ENCODE assay signal across 11 mouse cellular contexts in the genomic region with DNA sequence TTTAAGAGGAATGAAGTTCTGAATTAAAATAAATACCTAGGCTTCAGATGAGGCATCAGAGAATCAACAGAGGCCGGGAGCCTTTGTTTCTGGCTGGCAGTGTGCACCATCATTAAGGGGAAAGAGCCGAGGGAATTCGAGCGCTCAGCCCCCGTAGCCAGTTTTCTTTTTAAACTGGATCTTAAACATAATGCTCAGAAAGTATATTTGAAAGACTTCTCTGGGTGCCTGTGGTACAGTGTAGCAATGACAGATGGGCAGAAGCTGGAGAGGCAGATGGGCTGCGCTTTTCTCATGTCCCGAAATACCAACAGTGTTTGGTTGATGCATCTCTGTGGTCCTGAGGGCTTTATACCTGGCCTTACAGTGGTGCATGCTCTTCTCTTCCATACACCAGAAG.
A peak's percentile ranks its signal among the peaks of the same experiment; 100 is the strongest.
DNase-seq lines count a peak whose midpoint lies in the region; ATAC-seq and TF ChIP-seq lines count a peak whose summit lies in the region.
"Had no signal": no experiment of that assay in that cellular context is flagged by ENCODE, and none has a peak within 500 bp of the region (broad histone marks: within the 10 kb centered on the region; RNA-seq: fewer than 3 reads in every experiment).

No protein-coding gene starts in this region.

- peak; percentile 16 to 36 for DNase-seq in left cerebral cortex, adult 2 months (ENCODE audit: extremely low spot score in 1 of 2, low spot score in 2 of 2)
- DNase-seq in left cerebral cortex, adult 11 months (ENCODE audit: low spot score) = no peak
- DNase-seq in hindbrain, embryonic 14.5 days (ENCODE audit: low spot score) = no peak
- peak; percentile 49 to 52 for DNase-seq in left cerebral cortex, postnatal 36 days (ENCODE audit: low spot score in 2 of 2)
- peak; percentile 27 for DNase-seq in right cerebral cortex, postnatal 4 days
- DNase-seq in kidney, postnatal 4 days = no peak
- DNase-seq in B cell, adult 2 months = no peak
- DNase-seq in Muller cell, postnatal 12 days (ENCODE audit: inconsistent ontology term) = no peak
- DNase-seq: cerebellum, adult 18-20 months; liver, embryonic 13.5 days had no signal

- no peak for TF ChIP-seq CTCF in left cerebral cortex, adult 2 months (IDR thresholded peaks at IDR 0.05)

- peak overlapping the region; percentile 58; the same call in 1 of the 2 replicates for H3K27ac ChIP-seq in left cerebral cortex, adult 2 months
- peak overlapping the region; percentile 1; the same call in 1 of the 2 replicates for H3K27ac ChIP-seq in hindbrain, embryonic 14.5 days
- H3K27ac ChIP-seq: liver, embryonic 13.5 days had no signal

- H3K36me3 ChIP-seq in hindbrain, embryonic 14.5 days (replicated peaks; ENCODE audit: control insufficient read depth, insufficient read depth) = no peaks in the 10 kb centered on the region
- H3K36me3 ChIP-seq: liver, embryonic 13.5 days had no signal

- intact Hi-C loops in left cerebral cortex, adult 2 months (cut with DNase I) = no loop called here
- intact Hi-C loops in left cerebral cortex, postnatal 36 days (cut with DNase I) = no loop called here

- ATAC-seq in hindbrain, embryonic 14.5 days (ENCODE audit: low FRiP score) = no peak

- no peak overlapping the region; the same call in 1 of the 2 replicates for H3K4me3 ChIP-seq in left cerebral cortex, adult 2 months
- no peak overlapping the region for H3K4me3 ChIP-seq in hindbrain, embryonic 14.5 days (replicated peaks; ENCODE audit: low read length)
- H3K4me3 ChIP-seq: liver, embryonic 13.5 days; myocyte had no signal

- peaks cover 8% of the 10 kb centered on the region; the same call in 1 of the 2 replicates for H3K9me3 ChIP-seq in hindbrain, embryonic 14.5 days (ENCODE audit: control insufficient read depth, low read length)
- H3K9me3 ChIP-seq: liver, embryonic 13.5 days had no signal

- H3K27me3 ChIP-seq in hindbrain, embryonic 14.5 days (ENCODE audit: control insufficient read depth, insufficient read depth, low read length) = no peaks in the 10 kb centered on the region
- H3K27me3 ChIP-seq: liver, embryonic 13.5 days had no signal

- WGBS in hindbrain, embryonic 14.5 days = 24% methylated on average over 7 of the region's 7 CpGs

- H3K4me2 ChIP-seq in hindbrain, embryonic 14.5 days (replicated peaks) = 0 out of 2 replicates have a peak overlapping the region, but pooled peaks have one; percentile 7
- H3K4me2 ChIP-seq: liver, embryonic 13.5 days had no signal

- H3K4me1 ChIP-seq in hindbrain, embryonic 14.5 days (replicated peaks; ENCODE audit: control insufficient read depth, insufficient read depth, low read length) = peaks cover 7% of the 10 kb centered on the region
- H3K4me1 ChIP-seq: liver, embryonic 13.5 days had no signal

- H3K9ac ChIP-seq in hindbrain, embryonic 14.5 days = 0 out of 2 replicates have a peak overlapping the region, but pooled peaks have one; percentile 3
- H3K9ac ChIP-seq: liver, embryonic 13.5 days had no signal

Comparison
In these comparisons a context has a peak if more than half of its experiments do, and no peak if none do; other contexts are left out.
1. DNase-seq: peak in left cerebral cortex, adult 2 months (2 of 2), left cerebral cortex, postnatal 36 days (2 of 2) and right cerebral cortex, postnatal 4 days (single experiment); none in left cerebral cortex, adult 11 months (single experiment), hindbrain, embryonic 14.5 days (single experiment), kidney, postnatal 4 days (0 of 2), B cell, adult 2 months (0 of 2) and Muller cell, postnatal 12 days (single experiment).